Mouse (Mus musculus) limb, embryonic 10.5 days (tissue): ENCODE measurements around the gene Edf1. TPM values are rescaled to one million over a fixed set of nuclear protein-coding genes. Genes with fewer than 3 reads are reported as not detected.
A peak's percentile ranks its signal among the peaks of the same experiment; 100 is the strongest.

Experiments used
- DNase-seq: peaks from one replicate; pipeline ENCODE4 v3.0.0-alpha.2; 2017; ENCODE audit warnings: low spot score
- H3K27ac ChIP-seq: fragments of 300-500 bp; sonication (generic); 2 replicates; pipeline ENCODE4 v1.5.1; 2016; ENCODE audit warnings: mild to moderate bottlenecking
- H3K27me3 ChIP-seq: fragments of 300-500 bp; sonication (generic); 2 replicates; pipeline ENCODE4 v1.6.1; 2016; ENCODE audit warnings: low read depth, mild to moderate bottlenecking; ENCODE audit not compliant: poor library complexity, severe bottlenecking
- H3K36me3 ChIP-seq: fragments of 300-500 bp; sonication (generic); 2 replicates; pipeline ENCODE4 v1.6.1; 2016; ENCODE audit warnings: mild to moderate bottlenecking, moderate library complexity
- H3K4me1 ChIP-seq: fragments of 300-500 bp; sonication (generic); 2 replicates; pipeline ENCODE4 v1.6.1; 2016
- H3K4me3 ChIP-seq: fragments of 300-500 bp; sonication (generic); 2 replicates; pipeline ENCODE4 v1.5.1; 2016; ENCODE audit warnings: mild to moderate bottlenecking, moderate library complexity
- H3K9me3 ChIP-seq: fragments of 300-500 bp; sonication (generic); replicated peaks from 2 replicates; pipeline ENCODE4 v1.6.1; 2016; ENCODE audit warnings: mild to moderate bottlenecking
- WGBS: fragments of 180-500 bp; shearing (Covaris S2); methylation state at CpG from one replicate; pipeline ENCODE4 v1.1.7; 2016; 5-methylcytosine and 5-hydroxymethylcytosine counted together
- polyA plus RNA-seq: library from polyadenylated mRNA; unstranded; fragments of >200 nt; fragmentation: Nextera tagmentation; extraction: Ambion mirVana; gene quantifications from 2 replicates; pipeline ENCODE4 v1.2.1, GENCODE M21; 2016

Gene Edf1
- polyA plus RNA-seq, 1 experiment from 2014 or later = 307 TPM

GRCm38 (mm10) chr2:25571221-25571620 lies 13.6 kb downstream of the Edf1 start:
- 91% methylated on average over 4 of the region's 4 CpGs for WGBS
- H3K4me3 ChIP-seq = no peak overlapping the region
- H3K27ac ChIP-seq = no peak overlapping the region
- peaks cover 9% of the 10 kb centered on the region for H3K27me3 ChIP-seq
- peaks cover 31% of the 10 kb centered on the region for H3K4me1 ChIP-seq
- no peak for DNase-seq
- H3K9me3 ChIP-seq = no peaks in the 10 kb centered on the region
- H3K36me3 ChIP-seq = peaks cover 70% of the 10 kb centered on the region

GRCm38 (mm10) chr2:25573068-25573467 lies 15.4 kb downstream of the Edf1 start:
- Histone ChIP-seq H3K4me3 (peak overlapping the region; percentile 70; the same call in 1 of the 2 replicates), H3K9me3 (no peaks in the 10 kb centered on the region), H3K36me3 (peaks cover 52% of the 10 kb centered on the region), H3K4me1 (peaks cover 44% of the 10 kb centered on the region), H3K27ac (no peak overlapping the region), H3K27me3 (peaks cover 27% of the 10 kb centered on the region)
- 84% methylated on average over 2 of the region's 2 CpGs for WGBS
- no peak for DNase-seq

GRCm38 (mm10) chr2:25574136-25574535 lies 16.5 kb downstream of the Edf1 start:
- Histone ChIP-seq H3K9me3 (no peaks in the 10 kb centered on the region), H3K4me3 (peak overlapping the region; percentile 70), H3K36me3 (peaks cover 41% of the 10 kb centered on the region), H3K27me3 (peaks cover 38% of the 10 kb centered on the region), H3K4me1 (peaks cover 55% of the 10 kb centered on the region), H3K27ac (peak overlapping the region; percentile 93)
- DNase-seq = no peak
- 15% methylated on average over 11 of the region's 11 CpGs for WGBS

- Histone ChIP-seq H3K4me1 (peaks cover 61% of the 10 kb centered on the region), H3K4me3 (peak within 1 kb of the TSS; percentile 70), H3K36me3 (peaks cover 35% of the 10 kb centered on the region), H3K27ac (peak within 1 kb of the TSS; percentile 93), H3K27me3 (peaks cover 45% of the 10 kb centered on the region), H3K9me3 (no peaks in the 10 kb centered on the region)
- WGBS = 1% methylated on average over 44 of the region's 45 CpGs
- peak; percentile 94 for DNase-seq
These were observed 17.2 kb downstream of the Edf1 start, which contains the start of the genes Mamdc4 and Phpt1 for GRCm38 (mm10) chr2:25574579-25575431. Mamdc4 (minus strand) TSS chr2:25574845. Phpt1 (minus strand) TSS chr2:25575224.

- H3K9me3 ChIP-seq = no peaks in the 10 kb centered on the region
- H3K4me3 ChIP-seq = peak overlapping the region; percentile 70
- H3K36me3 ChIP-seq = peaks cover 27% of the 10 kb centered on the region
- peak overlapping the region; percentile 93 for H3K27ac ChIP-seq
- WGBS = 19% methylated on average over 21 of the region's 21 CpGs
- DNase-seq = peak; percentile 77
- peaks cover 65% of the 10 kb centered on the region for H3K4me1 ChIP-seq
- peaks cover 52% of the 10 kb centered on the region for H3K27me3 ChIP-seq
These were observed 17.9 kb downstream of the Edf1 start for GRCm38 (mm10) chr2:25575432-25576027.

- WGBS = 72% methylated on average over 16 of the region's 16 CpGs
- peak overlapping the region; percentile 93; the same call in 1 of the 2 replicates for H3K27ac ChIP-seq
- H3K27me3 ChIP-seq = peaks cover 59% of the 10 kb centered on the region
- peaks cover 20% of the 10 kb centered on the region for H3K36me3 ChIP-seq
- no peaks in the 10 kb centered on the region for H3K9me3 ChIP-seq
- peak overlapping the region; percentile 70; the same call in 1 of the 2 replicates for H3K4me3 ChIP-seq
- no peak for DNase-seq
- peaks cover 70% of the 10 kb centered on the region for H3K4me1 ChIP-seq
These were observed 18.6 kb downstream of the Edf1 start for GRCm38 (mm10) chr2:25576028-25576850.

- DNase-seq = peak; percentile 45
- Histone ChIP-seq H3K36me3 (peaks cover 11% of the 10 kb centered on the region), H3K4me3 (peak overlapping the region; percentile 44), H3K4me1 (peaks cover 76% of the 10 kb centered on the region), H3K27me3 (peaks cover 62% of the 10 kb centered on the region), H3K9me3 (no peaks in the 10 kb centered on the region), H3K27ac (peak overlapping the region; percentile 67)
- 15% methylated on average over 92 of the region's 92 CpGs for WGBS
These were observed 19.6 kb downstream of the Edf1 start for GRCm38 (mm10) chr2:25576965-25577891.

- Histone ChIP-seq H3K4me3 (peak overlapping the region; percentile 44), H3K36me3 (peaks cover 10% of the 10 kb centered on the region), H3K9me3 (no peaks in the 10 kb centered on the region), H3K27me3 (peaks cover 62% of the 10 kb centered on the region), H3K27ac (peak overlapping the region; percentile 67), H3K4me1 (peaks cover 83% of the 10 kb centered on the region)
- DNase-seq = peak; percentile 71
- WGBS = 5% methylated on average over 75 of the region's 75 CpGs
These were observed 20.5 kb downstream of the Edf1 start for GRCm38 (mm10) chr2:25577951-25578795.

GRCm38 (mm10) chr2:25578796-25579736 lies 21.4 kb downstream of the Edf1 start:
- H3K36me3 ChIP-seq = peaks cover 17% of the 10 kb centered on the region
- peaks cover 79% of the 10 kb centered on the region for H3K4me1 ChIP-seq
- DNase-seq = peak; percentile 68
- WGBS = 6% methylated on average over 77 of the region's 77 CpGs
- peak overlapping the region; percentile 33; the same call in 1 of the 2 replicates for H3K27ac ChIP-seq
- H3K27me3 ChIP-seq = peaks cover 62% of the 10 kb centered on the region
- H3K4me3 ChIP-seq = peak overlapping the region; percentile 44
- H3K9me3 ChIP-seq = no peaks in the 10 kb centered on the region

- Histone ChIP-seq H3K27ac (no peak overlapping the region), H3K4me3 (peak overlapping the region; percentile 44), H3K27me3 (peaks cover 62% of the 10 kb centered on the region), H3K36me3 (peaks cover 25% of the 10 kb centered on the region), H3K9me3 (no peaks in the 10 kb centered on the region), H3K4me1 (peaks cover 76% of the 10 kb centered on the region)
- 5% methylated on average over 27 of the region's 27 CpGs for WGBS
- peak; percentile 64 for DNase-seq
These were observed 22.3 kb downstream of the Edf1 start for GRCm38 (mm10) chr2:25579737-25580460.
